Mouse (Mus musculus) forebrain, postnatal 0 days (tissue): ENCODE measurements at regions not wholly inside any gene's neighbourhood (a gene's known extent, or its start where the extent isn't known, plus 50 kb on each side); places are given as distances from the start of the nearest gene placed in this dataset.

Experiments
- ATAC-seq: fragments of 200-750 bp; cut with Nextera tagmentation; 2 replicates; pipeline ENCODE4 v1.8.0; 2017; ENCODE audit warnings: mild to moderate bottlenecking, moderate library complexity
- DNase-seq: peaks from one replicate; pipeline ENCODE4 v3.0.0-alpha.2; 2015
- H3K27ac ChIP-seq: fragments of 300-500 bp; sonication (generic); 2 replicates; pipeline ENCODE4 v1.5.1; 2014; ENCODE audit warnings: low read depth, mild to moderate bottlenecking, antibody characterized with exemption, low read length, moderate library complexity, mixed read lengths
- H3K27me3 ChIP-seq: fragments of 300-500 bp; sonication (generic); 2 replicates; pipeline ENCODE4 v1.6.1; 2014; ENCODE audit warnings: mild to moderate bottlenecking, low read length, mixed read lengths; ENCODE audit not compliant: insufficient read depth
- H3K36me3 ChIP-seq: fragments of 300-500 bp; sonication (generic); 2 replicates; pipeline ENCODE4 v1.6.1; 2014; ENCODE audit warnings: mild to moderate bottlenecking, moderate library complexity; ENCODE audit not compliant: insufficient read depth
- H3K4me1 ChIP-seq: fragments of 300-500 bp; sonication (generic); 2 replicates; pipeline ENCODE4 v1.6.1; 2014; ENCODE audit warnings: antibody characterized with exemption; ENCODE audit not compliant: insufficient read depth
- H3K4me2 ChIP-seq: fragments of 300-500 bp; sonication (generic); 2 replicates; pipeline ENCODE4 v1.6.1; 2014; ENCODE audit warnings: low read depth, mild to moderate bottlenecking, moderate library complexity
- H3K4me3 ChIP-seq: fragments of 300-500 bp; sonication (generic); 2 replicates; pipeline ENCODE4 v1.5.1; 2014; ENCODE audit warnings: low read depth, low read length, mixed read lengths
- H3K9ac ChIP-seq: fragments of 300-500 bp; sonication (generic); 2 replicates; pipeline ENCODE4 v1.6.1; 2014; ENCODE audit warnings: mild to moderate bottlenecking
- H3K9me3 ChIP-seq: fragments of 300-500 bp; sonication (generic); 2 replicates; pipeline ENCODE4 v1.6.1; 2016; ENCODE audit warnings: low read length
- CTCF ChIP-seq: sonication (generic); IDR thresholded peaks from 2 replicates; pipeline ENCODE4 v1.5.1; 2016; ENCODE audit warnings: antibody characterized with exemption, control low read depth, low read depth
- WGBS: fragments of 180-500 bp; shearing (Covaris S2); extraction: QIAGEN DNeasy Blood & Tissue Kit; methylation state at CpG from one replicate; pipeline ENCODE4 v1.1.7; 2014; 5-methylcytosine and 5-hydroxymethylcytosine counted together

GRCm38 (mm10) chr1:137919739-137920563 is 255.6 kb downstream of the Ptprc start:
- Histone ChIP-seq H3K4me2 (no peak overlapping the region), H3K4me1 (peaks cover 4% of the 10 kb centered on the region; the same call in 1 of the 2 replicates), H3K36me3 (no peaks in the 10 kb centered on the region), H3K9me3 (no peaks in the 10 kb centered on the region), H3K9ac (no peak overlapping the region), H3K27ac (no peak overlapping the region), H3K27me3 (no peaks in the 10 kb centered on the region), H3K4me3 (no peak overlapping the region)
- WGBS: 42% methylated on average over 6 of the region's 6 CpGs
- no peak for ATAC-seq
- no peak for TF ChIP-seq CTCF
- no peak for DNase-seq

GRCm38 (mm10) chr1:137917449-137917848 is 258.1 kb downstream of the Ptprc start:
- no peak overlapping the region for H3K4me2 ChIP-seq
- no peak for TF ChIP-seq CTCF
- H3K9ac ChIP-seq: no peak overlapping the region
- H3K36me3 ChIP-seq: no peaks in the 10 kb centered on the region
- peaks cover 4% of the 10 kb centered on the region; the same call in 1 of the 2 replicates for H3K4me1 ChIP-seq
- no peaks in the 10 kb centered on the region for H3K27me3 ChIP-seq
- ATAC-seq: no peak
- H3K27ac ChIP-seq: no peak overlapping the region
- 81% methylated on average over 1 of the region's 1 CpGs for WGBS
- DNase-seq: no peak
- no peaks in the 10 kb centered on the region for H3K9me3 ChIP-seq
- no peak overlapping the region for H3K4me3 ChIP-seq

- Histone ChIP-seq H3K4me1 (peaks cover 22% of the 10 kb centered on the region), H3K9ac (no peak overlapping the region), H3K9me3 (no peaks in the 10 kb centered on the region), H3K27ac (no peak overlapping the region; the same call in 1 of the 2 replicates), H3K4me2 (peak overlapping the region; percentile 8; the same call in 1 of the 2 replicates), H3K36me3 (no peaks in the 10 kb centered on the region), H3K27me3 (no peaks in the 10 kb centered on the region), H3K4me3 (no peak overlapping the region)
- no peak for TF ChIP-seq CTCF
- DNase-seq (no peak), ATAC-seq (no peak)
- 17% methylated on average over 5 of the region's 5 CpGs for whole genome bisulfite sequencing
These were observed 268.6 kb downstream of the Ptprc start for GRCm38 (mm10) chr1:137906883-137907282.

GRCm38 (mm10) chr1:137906477-137906876 is 269.0 kb downstream of the Ptprc start:
- Histone ChIP-seq H3K9me3 (no peaks in the 10 kb centered on the region), H3K36me3 (no peaks in the 10 kb centered on the region), H3K27ac (no peak overlapping the region; the same call in 1 of the 2 replicates), H3K27me3 (no peaks in the 10 kb centered on the region), H3K4me2 (peak overlapping the region; percentile 8; the same call in 1 of the 2 replicates), H3K4me1 (peaks cover 22% of the 10 kb centered on the region), H3K4me3 (no peak overlapping the region), H3K9ac (no peak overlapping the region)
- no peak for TF ChIP-seq CTCF
- WGBS: 14% methylated on average over 3 of the region's 3 CpGs
- DNase-seq: no peak
- no peak for ATAC-seq

GRCm38 (mm10) chr1:137905566-137905965 is 269.9 kb downstream of the Ptprc start:
- no peak for ATAC-seq

GRCm38 (mm10) chr1:137903351-137903750 is 272.2 kb downstream of the Ptprc start:
- peak; percentile 52 for DNase-seq
- peaks cover 16% of the 10 kb centered on the region for H3K4me1 ChIP-seq
- H3K9ac ChIP-seq: peak overlapping the region; percentile 39; the same call in 1 of the 2 replicates
- no peaks in the 10 kb centered on the region for H3K27me3 ChIP-seq
- ATAC-seq: no peak
- no peaks in the 10 kb centered on the region for H3K36me3 ChIP-seq
- H3K4me3 ChIP-seq: peak overlapping the region; percentile 83
- peak overlapping the region; percentile 57; the same call in 1 of the 2 replicates for H3K27ac ChIP-seq
- H3K9me3 ChIP-seq: no peaks in the 10 kb centered on the region
- no peak for TF ChIP-seq CTCF
- peak overlapping the region; percentile 54 for H3K4me2 ChIP-seq
- 3% methylated on average over 4 of the region's 4 CpGs for WGBS

More at GRCm38 (mm10) chr1:137905566-137905965, 269.9 kb downstream of the Ptprc start:
- TF ChIP-seq CTCF: no peak
- H3K9me3 ChIP-seq: no peaks in the 10 kb centered on the region
- peaks cover 22% of the 10 kb centered on the region for H3K4me1 ChIP-seq
- H3K4me2 ChIP-seq: peak overlapping the region; percentile 45
- DNase-seq: no peak
- H3K36me3 ChIP-seq: no peaks in the 10 kb centered on the region
- WGBS: 39% methylated on average over 5 of the region's 5 CpGs
- H3K27me3 ChIP-seq: no peaks in the 10 kb centered on the region
- H3K9ac ChIP-seq: peak overlapping the region; percentile 35; the same call in 1 of the 2 replicates
- peak overlapping the region; percentile 16; the same call in 1 of the 2 replicates for H3K4me3 ChIP-seq
- peak overlapping the region; percentile 60; the same call in 1 of the 2 replicates for H3K27ac ChIP-seq

- DNase-seq (peak; percentile 60), ATAC-seq (no peak)
- peak overlapping the region; percentile 97 for H3K27ac ChIP-seq
- no peaks in the 10 kb centered on the region for H3K36me3 ChIP-seq
- H3K4me1 ChIP-seq: peaks cover 16% of the 10 kb centered on the region
- peak overlapping the region; percentile 83 for H3K4me3 ChIP-seq
- H3K9me3 ChIP-seq: no peaks in the 10 kb centered on the region
- 9% methylated on average over 6 of the region's 6 CpGs for WGBS
- H3K9ac ChIP-seq: peak overlapping the region; percentile 90
- no peak for TF ChIP-seq CTCF
- H3K27me3 ChIP-seq: no peaks in the 10 kb centered on the region
- peak overlapping the region; percentile 54 for H3K4me2 ChIP-seq
These were observed 272.6 kb downstream of the Ptprc start for GRCm38 (mm10) chr1:137902859-137903258.
